Mouse (Mus musculus) hindbrain, embryonic 12.5 days (tissue): ENCODE measurements at regions not wholly inside any gene's neighbourhood (a gene's known extent, or its start where the extent isn't known, plus 50 kb on each side); places are given as distances from the start of the nearest gene placed in this dataset.

Experiments used
- ATAC-seq: fragments of 200-750 bp; cut with Nextera tagmentation; 2 replicates; pipeline ENCODE4 v1.8.0; 2017; ENCODE audit warnings: moderate TSS enrichment; ENCODE audit not compliant: low FRiP score
- H3K27ac ChIP-seq: fragments of 300-500 bp; sonication (generic); 2 replicates; pipeline ENCODE4 v1.5.1; 2016; ENCODE audit warnings: mild to moderate bottlenecking
- H3K27me3 ChIP-seq: fragments of 300-500 bp; sonication (generic); 2 replicates; pipeline ENCODE4 v1.6.1; 2016; ENCODE audit warnings: mild to moderate bottlenecking
- H3K36me3 ChIP-seq: fragments of 300-500 bp; sonication (generic); 2 replicates; pipeline ENCODE4 v1.6.1; 2016; ENCODE audit warnings: mild to moderate bottlenecking
- H3K4me1 ChIP-seq: fragments of 300-500 bp; sonication (generic); 2 replicates; pipeline ENCODE4 v1.6.1; 2016
- H3K4me2 ChIP-seq: fragments of 300-500 bp; sonication (generic); replicated peaks from 2 replicates; pipeline ENCODE4 v1.6.1; 2016; ENCODE audit warnings: mild to moderate bottlenecking
- H3K4me3 ChIP-seq: fragments of 300-500 bp; sonication (generic); 2 replicates; pipeline ENCODE4 v1.5.1; 2016; ENCODE audit warnings: mild to moderate bottlenecking
- H3K9ac ChIP-seq: fragments of 300-500 bp; sonication (generic); 2 replicates; pipeline ENCODE4 v1.6.1; 2016; ENCODE audit warnings: mild to moderate bottlenecking, moderate library complexity
- H3K9me3 ChIP-seq: fragments of 300-500 bp; sonication (generic); replicated peaks from 2 replicates; pipeline ENCODE4 v1.6.1; 2016; ENCODE audit warnings: mild to moderate bottlenecking
- WGBS: fragments of 180-500 bp; shearing (Covaris S2); methylation state at CpG from one replicate; pipeline ENCODE4 v1.1.7; 2016; 5-methylcytosine and 5-hydroxymethylcytosine counted together

DNA sequence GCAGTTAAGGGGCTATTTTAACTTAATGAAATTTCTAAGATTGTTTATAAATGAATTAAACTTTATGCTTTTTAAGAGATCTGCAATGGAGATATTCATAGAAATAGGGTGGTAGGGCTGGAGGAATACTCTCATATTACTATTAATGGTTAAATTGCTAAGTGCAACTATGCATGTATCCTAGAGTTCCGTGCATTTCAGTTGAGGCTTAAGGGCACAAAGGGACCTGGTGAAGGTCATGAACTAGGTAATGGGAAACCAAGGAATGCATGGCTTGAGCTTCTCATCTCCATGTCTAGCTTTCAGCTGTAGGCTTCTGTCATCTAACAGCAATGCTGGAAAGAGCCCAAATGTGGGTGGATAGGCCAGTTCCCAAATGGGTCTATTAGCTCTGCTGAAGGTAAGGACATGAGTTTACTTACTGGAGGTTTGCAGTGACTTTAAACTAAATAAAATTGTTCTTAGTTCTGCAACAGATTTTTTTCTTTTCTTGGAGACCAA is 683.6 kb downstream of the Ets1 start:
- no peak overlapping the region for H3K9ac ChIP-seq
- 91% methylated on average over 1 of the region's 1 CpGs for WGBS
- no peak overlapping the region for H3K4me2 ChIP-seq
- H3K4me1 ChIP-seq = no peaks in the 10 kb centered on the region
- no peaks in the 10 kb centered on the region for H3K9me3 ChIP-seq
- H3K4me3 ChIP-seq = no peak overlapping the region
- no peak for ATAC-seq
- H3K36me3 ChIP-seq = no peaks in the 10 kb centered on the region
- H3K27me3 ChIP-seq = no peaks in the 10 kb centered on the region
- no peak overlapping the region for H3K27ac ChIP-seq

DNA sequence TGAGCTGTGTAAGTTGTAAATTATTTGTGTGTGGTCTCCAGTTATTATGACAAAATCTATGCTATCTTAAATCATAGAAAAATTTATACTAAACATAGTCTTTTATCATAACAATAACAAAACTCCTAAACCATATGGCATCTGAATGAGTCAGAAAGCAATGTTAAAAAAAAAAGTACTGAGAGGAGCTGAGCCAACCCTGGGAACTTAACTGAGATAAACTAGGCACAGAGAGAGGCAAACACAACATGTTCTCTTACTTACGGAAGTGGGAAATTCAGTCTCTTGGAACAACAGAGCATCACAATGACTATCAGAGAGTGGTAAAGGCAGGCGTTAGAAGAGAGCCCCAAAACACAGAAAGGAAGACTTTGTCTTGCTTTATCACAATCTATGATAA is 691.7 kb downstream of the Ets1 start:
- Histone ChIP-seq H3K4me1 (no peaks in the 10 kb centered on the region), H3K9me3 (no peaks in the 10 kb centered on the region), H3K4me2 (no peak overlapping the region), H3K4me3 (no peak overlapping the region), H3K9ac (no peak overlapping the region), H3K27me3 (no peaks in the 10 kb centered on the region), H3K36me3 (no peaks in the 10 kb centered on the region), H3K27ac (no peak overlapping the region)
- 93% methylated on average over 2 of the region's 2 CpGs for WGBS
- no peak for ATAC-seq

DNA sequence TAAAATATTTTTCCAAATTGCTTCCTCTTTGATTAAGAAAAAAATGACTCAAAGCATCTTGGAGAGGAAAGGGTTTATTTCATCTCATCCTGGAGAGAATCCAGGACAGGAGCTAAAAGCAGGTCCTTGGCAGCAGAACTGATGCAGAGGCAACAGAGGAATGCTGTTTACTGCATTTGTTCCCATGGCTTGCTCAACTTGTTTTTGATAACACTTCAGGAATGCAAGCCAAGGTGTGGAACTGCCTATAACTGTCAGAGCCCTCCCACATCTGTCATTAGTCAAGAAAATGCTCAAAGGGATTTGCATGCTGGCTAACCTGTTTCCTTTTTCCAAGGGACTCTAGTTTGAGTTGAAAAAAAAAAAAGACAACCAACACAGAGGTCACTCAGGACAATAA is 714.2 kb downstream of the Ets1 start:
- H3K9me3 ChIP-seq = no peaks in the 10 kb centered on the region
- H3K9ac ChIP-seq = no peak overlapping the region
- no peaks in the 10 kb centered on the region for H3K27me3 ChIP-seq
- H3K27ac ChIP-seq = no peak overlapping the region
- no peaks in the 10 kb centered on the region for H3K36me3 ChIP-seq
- ATAC-seq = no peak
- H3K4me1 ChIP-seq = no peaks in the 10 kb centered on the region
- H3K4me2 ChIP-seq = no peak overlapping the region
- no peak overlapping the region for H3K4me3 ChIP-seq

DNA sequence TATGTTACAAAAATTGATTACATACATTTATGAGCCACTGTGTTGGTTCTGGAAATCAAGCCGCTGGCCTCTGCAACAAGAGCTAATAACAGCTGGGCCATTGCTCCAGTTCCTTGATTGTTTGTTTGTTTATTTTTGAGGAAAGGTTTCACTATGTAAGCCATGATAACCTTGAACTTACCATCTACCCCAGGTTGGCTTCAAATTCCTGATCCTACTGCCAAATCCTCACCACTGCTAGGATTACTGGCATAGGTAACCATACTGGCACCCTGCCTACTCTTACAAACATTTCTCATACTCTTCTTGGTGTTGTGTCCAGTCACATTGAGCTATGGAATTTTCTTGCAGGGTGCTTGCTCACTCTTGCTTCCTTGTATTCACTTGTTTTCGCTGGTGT is 720.6 kb downstream of the Ets1 start:
- Histone ChIP-seq H3K4me2 (no peak overlapping the region), H3K4me1 (no peaks in the 10 kb centered on the region), H3K4me3 (no peak overlapping the region), H3K27me3 (no peaks in the 10 kb centered on the region), H3K36me3 (no peaks in the 10 kb centered on the region), H3K9ac (no peak overlapping the region), H3K9me3 (no peaks in the 10 kb centered on the region), H3K27ac (no peak overlapping the region)
- 88% methylated on average over 2 of the region's 2 CpGs for WGBS
- ATAC-seq = no peak

DNA sequence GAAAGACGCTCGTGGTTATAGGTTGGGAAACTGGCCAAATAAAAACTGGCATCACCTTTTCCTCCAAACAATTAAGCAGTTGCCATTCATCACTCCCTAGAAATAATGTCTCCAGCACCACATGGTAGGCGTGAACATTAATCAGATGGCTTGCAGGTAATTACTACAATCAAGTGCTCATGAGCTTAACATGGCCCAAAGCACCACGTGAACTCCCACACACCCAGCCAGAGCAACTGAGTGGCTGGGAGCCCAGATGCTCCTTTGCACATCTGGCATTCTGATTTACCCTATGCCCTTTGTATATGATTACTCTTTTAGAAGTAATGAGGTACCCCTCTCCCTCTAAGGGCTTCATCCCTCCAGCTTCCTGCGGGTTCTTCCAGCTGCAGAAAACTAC is 724.9 kb downstream of the Ets1 start:
- Histone ChIP-seq H3K9me3 (no peaks in the 10 kb centered on the region), H3K4me3 (no peak overlapping the region), H3K4me2 (no peak overlapping the region), H3K9ac (no peak overlapping the region), H3K27ac (no peak overlapping the region), H3K27me3 (no peaks in the 10 kb centered on the region), H3K36me3 (no peaks in the 10 kb centered on the region), H3K4me1 (no peaks in the 10 kb centered on the region)
- ATAC-seq = peak; percentile 64; the same call in 1 of the 2 replicates
- 75% methylated on average over 5 of the region's 5 CpGs for WGBS

DNA sequence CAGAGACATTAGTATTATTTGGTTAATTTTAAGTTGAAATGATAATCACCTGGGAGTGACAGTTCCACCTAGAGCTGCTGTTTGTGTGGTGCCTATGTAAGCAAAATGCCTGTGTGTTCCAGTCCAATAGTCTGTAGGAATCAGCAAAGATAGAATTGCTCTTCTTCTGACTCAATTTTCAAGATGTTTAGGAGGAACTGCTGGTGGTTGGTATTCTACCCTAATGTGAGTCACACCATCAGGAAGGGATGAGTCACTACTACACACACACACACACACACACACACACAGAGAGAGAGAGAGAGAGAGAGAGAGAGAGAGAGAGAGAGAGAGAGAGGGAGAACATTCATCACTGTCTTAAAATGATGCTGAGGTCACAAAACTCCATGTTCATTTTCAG is 753.1 kb downstream of the Ets1 start:
- no peak for ATAC-seq

DNA sequence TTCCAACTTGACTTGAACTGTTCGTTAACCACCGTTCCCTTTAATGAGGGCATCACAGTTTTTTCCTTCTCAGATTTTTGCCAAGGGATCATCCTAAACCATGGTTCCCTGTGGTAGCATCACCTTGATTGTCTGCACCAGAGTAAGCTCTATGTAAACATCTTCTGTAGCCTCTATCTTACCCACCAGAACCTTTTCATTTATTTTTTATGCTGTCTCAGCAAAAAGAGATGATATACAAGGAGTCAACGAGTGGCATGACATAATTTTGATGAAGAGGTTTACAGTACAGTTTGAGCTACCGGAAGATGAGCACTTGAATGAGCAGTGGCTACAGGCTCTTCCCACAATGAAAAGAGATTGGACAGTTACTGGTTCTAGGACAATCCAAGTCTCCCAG is 768.7 kb downstream of the Ets1 start:
- 93% methylated on average over 4 of the region's 4 CpGs for WGBS
- Histone ChIP-seq H3K4me2 (no peak overlapping the region), H3K9ac (no peak overlapping the region), H3K36me3 (no peaks in the 10 kb centered on the region), H3K9me3 (peaks cover 4% of the 10 kb centered on the region; the same call in 1 of the 2 replicates), H3K4me3 (no peak overlapping the region), H3K27me3 (no peaks in the 10 kb centered on the region), H3K27ac (no peak overlapping the region), H3K4me1 (no peaks in the 10 kb centered on the region)
- no peak for ATAC-seq

More for the DNA sequence above, 753.1 kb downstream of the Ets1 start:
- Histone ChIP-seq H3K4me1 (no peaks in the 10 kb centered on the region), H3K9me3 (no peaks in the 10 kb centered on the region), H3K4me2 (no peak overlapping the region), H3K27ac (no peak overlapping the region), H3K9ac (no peak overlapping the region), H3K4me3 (no peak overlapping the region), H3K36me3 (no peaks in the 10 kb centered on the region), H3K27me3 (no peaks in the 10 kb centered on the region)

DNA sequence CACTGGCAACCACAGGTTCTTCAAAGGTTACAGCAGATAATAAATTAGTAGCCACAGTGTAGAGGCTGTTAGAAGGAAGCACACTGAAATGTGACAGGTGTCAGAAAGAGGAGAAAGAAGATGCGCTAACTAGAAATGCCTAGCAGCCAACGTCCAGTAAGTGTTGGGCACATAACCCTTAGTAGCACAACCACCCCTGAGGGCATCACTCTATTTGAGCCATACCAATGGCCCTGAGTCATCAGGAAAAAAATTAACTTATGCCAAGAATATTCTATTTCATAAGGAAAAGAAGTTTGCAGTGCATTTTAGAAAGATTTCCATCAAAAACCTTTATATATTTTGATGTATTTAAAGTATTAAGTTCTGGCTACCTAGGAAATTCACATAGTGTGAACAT is 771.5 kb downstream of the Ets1 start:
- Histone ChIP-seq H3K4me1 (no peaks in the 10 kb centered on the region), H3K4me2 (no peak overlapping the region), H3K4me3 (no peak overlapping the region), H3K27me3 (no peaks in the 10 kb centered on the region), H3K9me3 (peaks cover 4% of the 10 kb centered on the region; the same call in 1 of the 2 replicates), H3K27ac (no peak overlapping the region), H3K36me3 (no peaks in the 10 kb centered on the region), H3K9ac (no peak overlapping the region)
- ATAC-seq = no peak
- 88% methylated on average over 2 of the region's 2 CpGs for WGBS

DNA sequence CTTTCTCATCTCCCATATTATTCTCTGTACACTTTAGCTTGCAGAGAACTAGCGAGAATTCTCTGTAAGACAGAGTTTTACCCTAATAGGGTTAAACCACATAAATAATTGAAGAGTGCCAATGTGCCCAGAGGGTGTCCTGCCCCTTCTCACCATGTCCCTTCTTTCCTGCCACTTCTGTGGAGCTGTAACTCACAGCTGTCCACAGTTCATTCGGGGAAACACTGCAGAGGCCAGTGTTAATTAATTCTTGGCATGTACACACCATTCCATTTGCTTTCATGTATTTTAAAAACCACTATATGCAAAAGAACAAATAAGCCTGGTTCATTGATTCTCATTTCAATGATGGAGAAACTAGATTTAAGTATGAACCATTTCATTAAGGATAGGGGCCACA is 787.8 kb downstream of the Ets1 start:
- H3K9me3 ChIP-seq = no peaks in the 10 kb centered on the region
- WGBS = 53% methylated on average over 2 of the region's 2 CpGs
- H3K27ac ChIP-seq = no peak overlapping the region
- ATAC-seq = no peak
- H3K4me3 ChIP-seq = no peak overlapping the region
- no peaks in the 10 kb centered on the region for H3K4me1 ChIP-seq
- H3K9ac ChIP-seq = no peak overlapping the region
- no peaks in the 10 kb centered on the region for H3K36me3 ChIP-seq
- no peak overlapping the region for H3K4me2 ChIP-seq
- no peaks in the 10 kb centered on the region for H3K27me3 ChIP-seq

DNA sequence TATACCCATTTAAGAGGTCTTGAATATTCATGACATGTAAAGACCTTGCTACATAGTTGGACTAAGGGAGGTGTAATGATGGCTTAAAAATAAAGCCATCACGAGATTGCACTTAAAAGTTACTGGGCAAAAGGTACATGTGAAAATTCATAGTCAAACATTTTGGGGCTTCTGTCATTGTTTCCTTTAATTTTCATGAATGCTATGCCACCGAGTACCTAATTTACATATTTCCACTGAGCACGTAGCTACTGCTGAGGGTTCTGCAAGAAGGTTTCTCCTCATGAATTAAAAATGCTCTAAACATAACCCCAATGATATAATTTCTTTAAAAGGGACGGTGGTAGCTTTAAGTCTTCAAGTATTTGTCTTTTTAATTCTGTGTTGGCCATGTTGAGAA is 800.4 kb downstream of the Ets1 start:
- no peaks in the 10 kb centered on the region for H3K4me1 ChIP-seq
- ATAC-seq = no peak
- H3K4me2 ChIP-seq = no peak overlapping the region
- H3K27me3 ChIP-seq = no peaks in the 10 kb centered on the region
- WGBS = 87% methylated on average over 4 of the region's 4 CpGs
- no peak overlapping the region for H3K9ac ChIP-seq
- H3K36me3 ChIP-seq = no peaks in the 10 kb centered on the region
- H3K4me3 ChIP-seq = no peak overlapping the region
- H3K27ac ChIP-seq = no peak overlapping the region
- no peaks in the 10 kb centered on the region for H3K9me3 ChIP-seq

DNA sequence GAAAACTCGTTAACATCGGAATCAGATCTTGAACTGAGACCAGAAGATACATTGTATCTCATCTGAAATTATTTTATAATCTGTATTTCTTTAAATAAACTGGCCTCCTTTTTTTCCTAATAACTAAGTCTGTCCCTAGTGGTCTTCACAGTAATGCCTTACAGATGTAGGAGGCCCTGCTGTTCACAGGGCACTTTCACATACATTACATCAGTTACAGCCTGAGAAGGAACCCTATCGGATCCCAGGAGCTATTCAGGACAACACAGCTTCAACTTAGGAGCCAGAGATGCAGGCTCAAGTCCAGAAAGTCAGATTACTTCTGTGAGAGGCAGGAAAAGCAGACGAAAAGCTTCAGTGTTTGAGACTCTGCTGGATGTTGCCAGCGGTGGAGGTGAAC is 806.2 kb downstream of the Ets1 start:
- no peak overlapping the region for H3K4me2 ChIP-seq
- H3K27ac ChIP-seq = no peak overlapping the region
- no peaks in the 10 kb centered on the region for H3K27me3 ChIP-seq
- no peak for ATAC-seq
- no peak overlapping the region for H3K4me3 ChIP-seq
- H3K9me3 ChIP-seq = no peaks in the 10 kb centered on the region
- H3K9ac ChIP-seq = no peak overlapping the region
- 73% methylated on average over 5 of the region's 5 CpGs for WGBS
- H3K36me3 ChIP-seq = no peaks in the 10 kb centered on the region
- H3K4me1 ChIP-seq = no peaks in the 10 kb centered on the region

DNA sequence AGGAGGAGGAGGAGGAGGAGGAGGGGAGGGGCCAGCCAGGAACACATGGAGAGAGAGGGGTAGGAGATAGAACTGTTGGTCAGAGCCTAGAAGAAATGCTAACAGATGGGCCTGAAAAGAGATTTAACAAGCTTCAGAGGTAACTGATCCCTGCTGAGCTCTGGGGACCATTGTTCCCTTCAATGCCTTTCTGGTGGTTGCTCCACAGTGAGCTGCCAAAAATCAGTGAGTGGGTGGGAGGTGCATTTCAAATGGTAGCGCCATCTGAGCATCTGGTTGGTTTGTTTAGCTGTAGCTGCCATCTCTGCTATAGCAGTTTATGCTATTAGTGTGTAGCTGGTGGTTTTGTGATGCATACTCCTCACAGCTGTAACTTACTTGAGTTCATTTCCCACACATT is 809.9 kb downstream of the Ets1 start:
- ATAC-seq = no peak
- no peaks in the 10 kb centered on the region for H3K36me3 ChIP-seq
- H3K27ac ChIP-seq = no peak overlapping the region
- no peak overlapping the region for H3K4me3 ChIP-seq
- no peak overlapping the region for H3K9ac ChIP-seq
- H3K9me3 ChIP-seq = no peaks in the 10 kb centered on the region
- no peak overlapping the region for H3K4me2 ChIP-seq
- H3K4me1 ChIP-seq = no peaks in the 10 kb centered on the region
- WGBS = 67% methylated on average over 1 of the region's 1 CpGs
- no peaks in the 10 kb centered on the region for H3K27me3 ChIP-seq

DNA sequence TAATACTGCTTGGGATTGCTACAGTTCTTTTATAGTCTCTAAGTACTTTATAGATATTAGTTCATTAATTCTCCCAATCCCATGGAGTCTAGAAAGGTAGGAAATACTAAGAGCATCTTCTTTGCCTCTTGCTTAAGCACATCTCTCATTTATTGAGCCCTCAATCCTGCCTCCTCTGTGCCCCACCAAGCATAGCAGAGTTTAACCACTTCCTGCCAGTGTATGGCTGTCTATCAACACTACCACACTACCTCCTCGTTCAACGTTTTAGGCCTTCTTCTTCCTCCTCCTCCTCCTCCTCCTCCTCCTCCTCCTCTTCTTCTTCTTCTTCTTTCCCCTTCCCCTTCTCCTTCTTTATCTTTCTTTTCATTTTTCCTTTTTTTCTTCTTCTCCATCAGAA is 839.1 kb downstream of the Ets1 start:
- WGBS = 81% methylated on average over 2 of the region's 2 CpGs
- Histone ChIP-seq H3K9me3 (no peaks in the 10 kb centered on the region), H3K27ac (no peak overlapping the region), H3K4me3 (no peak overlapping the region), H3K4me2 (no peak overlapping the region), H3K27me3 (no peaks in the 10 kb centered on the region), H3K9ac (no peak overlapping the region), H3K36me3 (no peaks in the 10 kb centered on the region), H3K4me1 (no peaks in the 10 kb centered on the region)
- ATAC-seq = no peak
